Mouse (Mus musculus): ENCODE measurements around the gene Foxn3.

DNA sequence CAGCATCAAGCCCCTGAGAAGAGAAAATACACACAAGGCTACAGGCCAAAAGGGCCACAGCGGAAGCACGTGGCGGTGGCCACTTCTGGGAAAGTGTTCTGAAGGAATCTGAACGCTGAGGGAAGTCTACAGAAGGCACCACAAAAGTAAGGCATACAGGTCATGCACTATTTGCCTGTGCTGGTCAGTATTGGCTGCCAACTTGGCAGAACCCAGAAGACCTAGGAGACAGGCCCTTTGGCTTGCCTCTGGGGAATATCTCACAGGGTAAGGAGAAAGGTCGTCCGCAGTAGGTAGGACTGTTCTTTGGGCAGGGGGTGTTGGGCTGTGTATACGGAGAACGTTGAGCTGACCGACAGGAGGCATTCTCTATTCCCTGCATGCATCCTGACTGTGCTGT lies 355.1 kb downstream of the Foxn3 start:
- TF ChIP-seq CTCF (IDR thresholded peaks at IDR 0.05; ENCODE audit: low read depth, low read length) (no peak), POLR2A (IDR thresholded peaks at IDR 0.05; ENCODE audit: insufficient read depth, low read length) (no peak), EP300 (IDR thresholded peaks at IDR 0.05; ENCODE audit: insufficient read depth, low read depth, low read length) (no peak)

Measured in ES-Bruce4 (cell line).